Mouse (Mus musculus): ENCODE measurements around the gene Arhgef16. TPM values are rescaled to one million over a fixed set of nuclear protein-coding genes. Genes with fewer than 3 reads are reported as not detected.

Arhgef16 gene
- polyA plus RNA-seq, 1 experiment from 2014 or later, result 1.8 TPM

- ATAC-seq (replicated peaks; ENCODE audit: insufficient number of reproducible peaks, insufficient read depth, low FRiP score, low read depth), result no peak
- Histone ChIP-seq H3K36me3 (peaks cover 3% of the 10 kb centered on the region; the same call in 1 of the 2 replicates), H3K4me1 (replicated peaks) (peaks cover 45% of the 10 kb centered on the region), H3K9ac (no peak overlapping the region), H3K9me3 (replicated peaks) (no peaks in the 10 kb centered on the region), H3K4me3 (no peak overlapping the region), H3K27me3 (peaks cover 10% of the 10 kb centered on the region; the same call in 1 of the 2 replicates), H3K27ac (no peak overlapping the region), H3K4me2 (no peak overlapping the region)
- WGBS, result 17% methylated on average over 20 of the region's 20 CpGs
These were observed 27.0 kb upstream of the Arhgef16 start for GRCm38 (mm10) chr4:154328431-154328830.

- no peaks in the 10 kb centered on the region for H3K9me3 ChIP-seq (replicated peaks)
- H3K4me1 ChIP-seq (replicated peaks), result peaks cover 26% of the 10 kb centered on the region
- peaks cover 11% of the 10 kb centered on the region; the same call in 1 of the 2 replicates for H3K36me3 ChIP-seq
- no peak overlapping the region for H3K4me2 ChIP-seq
- H3K27me3 ChIP-seq, result peaks cover 10% of the 10 kb centered on the region; the same call in 1 of the 2 replicates
- peak overlapping the region; percentile 53 for H3K27ac ChIP-seq
- ATAC-seq (replicated peaks; ENCODE audit: insufficient number of reproducible peaks, insufficient read depth, low FRiP score, low read depth), result no peak
- H3K9ac ChIP-seq, result peak overlapping the region; percentile 34; the same call in 1 of the 2 replicates
- 46% methylated on average over 4 of the region's 4 CpGs for WGBS
- H3K4me3 ChIP-seq, result no peak overlapping the region
These were observed 23.9 kb upstream of the Arhgef16 start for GRCm38 (mm10) chr4:154325410-154325809.

GRCm38 (mm10) chr4:154313622-154313967 is 12.1 kb upstream of the Arhgef16 start:
- Histone ChIP-seq H3K4me1 (replicated peaks) (no peaks in the 10 kb centered on the region), H3K36me3 (no peaks in the 10 kb centered on the region; the same call in 1 of the 2 replicates), H3K4me2 (no peak overlapping the region), H3K9ac (no peak overlapping the region), H3K4me3 (no peak overlapping the region), H3K9me3 (replicated peaks) (no peaks in the 10 kb centered on the region), H3K27ac (no peak overlapping the region), H3K27me3 (peaks cover 5% of the 10 kb centered on the region; the same call in 1 of the 2 replicates)
- ATAC-seq (replicated peaks; ENCODE audit: insufficient number of reproducible peaks, insufficient read depth, low FRiP score, low read depth), result no peak
- 64% methylated on average over 11 of the region's 11 CpGs for whole genome bisulfite sequencing

- ATAC-seq (replicated peaks; ENCODE audit: insufficient number of reproducible peaks, insufficient read depth, low FRiP score, low read depth), result no peak
- no peak overlapping the region for H3K9ac ChIP-seq
- no peak overlapping the region for H3K4me2 ChIP-seq
- H3K9me3 ChIP-seq (replicated peaks), result no peaks in the 10 kb centered on the region
- 52% methylated on average over 4 of the region's 4 CpGs for WGBS
- H3K36me3 ChIP-seq, result no peaks in the 10 kb centered on the region
- H3K4me3 ChIP-seq, result no peak overlapping the region
- 0 out of 2 replicates have a peak, but pooled peaks cover 5% of the 10 kb centered on the region for H3K27me3 ChIP-seq
- no peaks in the 10 kb centered on the region for H3K4me1 ChIP-seq (replicated peaks)
- H3K27ac ChIP-seq, result no peak overlapping the region
These were observed 11.6 kb upstream of the Arhgef16 start for GRCm38 (mm10) chr4:154312935-154313621.

- Histone ChIP-seq H3K4me1 (replicated peaks) (no peaks in the 10 kb centered on the region), H3K4me2 (no peak overlapping the region), H3K9me3 (replicated peaks) (no peaks in the 10 kb centered on the region), H3K27me3 (0 out of 2 replicates have a peak, but pooled peaks cover 5% of the 10 kb centered on the region), H3K36me3 (no peaks in the 10 kb centered on the region), H3K27ac (no peak overlapping the region), H3K9ac (no peak overlapping the region), H3K4me3 (no peak overlapping the region)
- WGBS, result 81% methylated on average over 2 of the region's 2 CpGs
- no peak; the same call in 1 of the 2 replicates for ATAC-seq (replicated peaks; ENCODE audit: insufficient number of reproducible peaks, insufficient read depth, low FRiP score, low read depth)
These were observed 10.8 kb upstream of the Arhgef16 start for GRCm38 (mm10) chr4:154312143-154312812.

- Histone ChIP-seq H3K9me3 (replicated peaks) (no peaks in the 10 kb centered on the region), H3K4me3 (no peak overlapping the region), H3K4me1 (replicated peaks) (no peaks in the 10 kb centered on the region), H3K27ac (no peak overlapping the region), H3K36me3 (no peaks in the 10 kb centered on the region), H3K9ac (no peak overlapping the region), H3K27me3 (0 out of 2 replicates have a peak, but pooled peaks cover 5% of the 10 kb centered on the region), H3K4me2 (no peak overlapping the region)
- ATAC-seq (replicated peaks; ENCODE audit: insufficient number of reproducible peaks, insufficient read depth, low FRiP score, low read depth), result no peak
- WGBS, result 70% methylated on average over 9 of the region's 9 CpGs
These were observed 9.2 kb upstream of the Arhgef16 start for GRCm38 (mm10) chr4:154310576-154311262.

GRCm38 (mm10) chr4:154309131-154309530 is 7.7 kb upstream of the Arhgef16 start:
- H3K4me1 ChIP-seq (replicated peaks), result no peaks in the 10 kb centered on the region
- no peak for ATAC-seq (replicated peaks; ENCODE audit: insufficient number of reproducible peaks, insufficient read depth, low FRiP score, low read depth)
- WGBS, result 51% methylated on average over 2 of the region's 2 CpGs
- 0 out of 2 replicates have a peak, but pooled peaks cover 5% of the 10 kb centered on the region for H3K27me3 ChIP-seq
- no peaks in the 10 kb centered on the region for H3K9me3 ChIP-seq (replicated peaks)
- no peak overlapping the region for H3K4me2 ChIP-seq
- H3K36me3 ChIP-seq, result no peaks in the 10 kb centered on the region
- H3K4me3 ChIP-seq, result no peak overlapping the region
- H3K9ac ChIP-seq, result no peak overlapping the region
- no peak overlapping the region for H3K27ac ChIP-seq

GRCm38 (mm10) chr4:154299541-154300271 is 1.8 kb downstream of the Arhgef16 start:
- H3K4me3 ChIP-seq, result peak overlapping the region; percentile 56
- H3K36me3 ChIP-seq, result no peaks in the 10 kb centered on the region
- no peak overlapping the region for H3K27ac ChIP-seq
- H3K4me2 ChIP-seq, result peak overlapping the region; percentile 96
- ATAC-seq (replicated peaks; ENCODE audit: insufficient number of reproducible peaks, insufficient read depth, low FRiP score, low read depth), result 0 out of 2 replicates have a peak, but pooled peaks have one; percentile 39
- H3K9ac ChIP-seq, result peak overlapping the region; percentile 58
- H3K27me3 ChIP-seq, result peaks cover 33% of the 10 kb centered on the region
- H3K9me3 ChIP-seq (replicated peaks), result no peaks in the 10 kb centered on the region
- peaks cover 20% of the 10 kb centered on the region for H3K4me1 ChIP-seq (replicated peaks)
- 1% methylated on average over 60 of the region's 66 CpGs for WGBS

GRCm38 (mm10) chr4:154297761-154298160 is 3.7 kb downstream of the Arhgef16 start:
- ATAC-seq (replicated peaks; ENCODE audit: insufficient number of reproducible peaks, insufficient read depth, low FRiP score, low read depth), result no peak
- Histone ChIP-seq H3K27me3 (peaks cover 32% of the 10 kb centered on the region), H3K4me3 (no peak overlapping the region), H3K4me1 (replicated peaks) (peaks cover 35% of the 10 kb centered on the region), H3K27ac (no peak overlapping the region), H3K36me3 (no peaks in the 10 kb centered on the region), H3K9ac (no peak overlapping the region), H3K9me3 (replicated peaks) (no peaks in the 10 kb centered on the region), H3K4me2 (no peak overlapping the region)
- 34% methylated on average over 9 of the region's 9 CpGs for WGBS

- Histone ChIP-seq H3K27me3 (peaks cover 7% of the 10 kb centered on the region), H3K4me2 (no peak overlapping the region), H3K4me1 (replicated peaks) (peaks cover 21% of the 10 kb centered on the region), H3K36me3 (no peaks in the 10 kb centered on the region), H3K9ac (no peak overlapping the region), H3K9me3 (replicated peaks) (no peaks in the 10 kb centered on the region), H3K27ac (0 out of 2 replicates have a peak overlapping the region, but pooled peaks have one; percentile 39), H3K4me3 (no peak overlapping the region)
- no peak for ATAC-seq (replicated peaks; ENCODE audit: insufficient number of reproducible peaks, insufficient read depth, low FRiP score, low read depth)
- WGBS, result 41% methylated on average over 8 of the region's 8 CpGs
These were observed 7.2 kb downstream of the Arhgef16 start for GRCm38 (mm10) chr4:154294262-154294731.

Data from heart, embryonic 15.5 days (tissue).